Mouse (Mus musculus): Measurements from ENCODE around the gene 2900011O08Rik. TPM values are rescaled to one million over a fixed set of nuclear protein-coding genes. Genes with fewer than 3 reads are reported as not detected.

Gene 2900011O08Rik
- polyA plus RNA-seq, 1 experiment from 2014 or later, result 30.3 TPM

DNA sequence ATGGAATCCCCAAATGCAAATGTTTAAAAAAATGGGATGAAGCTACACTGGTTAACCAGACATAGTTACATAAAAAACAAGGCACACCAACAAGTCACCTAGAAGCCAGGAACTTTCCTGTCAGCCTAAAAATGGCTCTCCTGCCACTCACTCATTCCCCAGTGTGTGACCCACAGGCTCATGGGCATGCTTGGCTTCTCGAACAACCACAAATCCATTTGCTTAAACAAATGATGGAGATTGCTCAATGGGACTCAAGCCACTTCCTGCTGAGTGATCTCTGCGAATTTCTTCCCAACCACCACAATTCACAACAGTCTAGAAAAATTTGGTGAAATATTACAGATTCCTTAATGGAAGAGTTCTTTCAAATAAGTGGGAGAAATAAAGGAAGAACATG is 124.5 kb downstream of the 2900011O08Rik start:
- ATAC-seq (replicated peaks; ENCODE audit: low FRiP score), result no peak
- no peak for DNase-seq (ENCODE audit: low spot score)
- Histone ChIP-seq H3K4me1 (replicated peaks; ENCODE audit: control insufficient read depth, insufficient read depth, low read length) (no peaks in the 10 kb centered on the region), H3K9ac (ENCODE audit: low read length) (no peak overlapping the region), H3K27ac (ENCODE audit: low read depth, low read length) (no peak overlapping the region), H3K27me3 (ENCODE audit: control insufficient read depth, insufficient read depth, low read length) (no peaks in the 10 kb centered on the region), H3K36me3 (ENCODE audit: control insufficient read depth, insufficient read depth, low read length) (peaks cover 9% of the 10 kb centered on the region), H3K4me2 (ENCODE audit: low read depth, low read length, severe bottlenecking) (no peak overlapping the region), H3K9me3 (ENCODE audit: control insufficient read depth, low read length) (no peaks in the 10 kb centered on the region), H3K4me3 (ENCODE audit: low read depth, low read length) (no peak overlapping the region)
- 79% methylated on average over 2 of the region's 2 CpGs for WGBS

GRCm38 (mm10) chr16:14112133-14112532 is 125.7 kb downstream of the 2900011O08Rik start:
- no peaks in the 10 kb centered on the region for H3K4me1 ChIP-seq (replicated peaks; ENCODE audit: control insufficient read depth, insufficient read depth, low read length)
- H3K9me3 ChIP-seq (ENCODE audit: control insufficient read depth, low read length), result no peaks in the 10 kb centered on the region
- no peaks in the 10 kb centered on the region for H3K27me3 ChIP-seq (ENCODE audit: control insufficient read depth, insufficient read depth, low read length)
- H3K4me3 ChIP-seq (ENCODE audit: low read depth, low read length), result no peak overlapping the region
- WGBS, result 79% methylated on average over 2 of the region's 2 CpGs
- H3K36me3 ChIP-seq (ENCODE audit: control insufficient read depth, insufficient read depth, low read length), result peaks cover 9% of the 10 kb centered on the region
- no peak overlapping the region for H3K27ac ChIP-seq (ENCODE audit: low read depth, low read length)
- DNase-seq (ENCODE audit: low spot score), result no peak
- no peak overlapping the region for H3K9ac ChIP-seq (ENCODE audit: low read length)
- ATAC-seq (replicated peaks; ENCODE audit: low FRiP score), result no peak
- H3K4me2 ChIP-seq (ENCODE audit: low read depth, low read length, severe bottlenecking), result no peak overlapping the region

- ATAC-seq (replicated peaks; ENCODE audit: low FRiP score), result no peak
- no peaks in the 10 kb centered on the region for H3K27me3 ChIP-seq (ENCODE audit: control insufficient read depth, insufficient read depth, low read length)
- no peak overlapping the region for H3K4me2 ChIP-seq (ENCODE audit: low read depth, low read length, severe bottlenecking)
- H3K27ac ChIP-seq (ENCODE audit: low read depth, low read length), result no peak overlapping the region
- peaks cover 9% of the 10 kb centered on the region for H3K36me3 ChIP-seq (ENCODE audit: control insufficient read depth, insufficient read depth, low read length)
- DNase-seq (ENCODE audit: low spot score), result no peak
- H3K4me1 ChIP-seq (replicated peaks; ENCODE audit: control insufficient read depth, insufficient read depth, low read length), result no peaks in the 10 kb centered on the region
- no peak overlapping the region for H3K4me3 ChIP-seq (ENCODE audit: low read depth, low read length)
- H3K9ac ChIP-seq (ENCODE audit: low read length), result no peak overlapping the region
- 96% methylated on average over 3 of the region's 3 CpGs for WGBS
- no peaks in the 10 kb centered on the region for H3K9me3 ChIP-seq (ENCODE audit: control insufficient read depth, low read length)
Observed at GRCm38 (mm10) chr16:14112742-14113141, 126.3 kb downstream of the 2900011O08Rik start.

DNA sequence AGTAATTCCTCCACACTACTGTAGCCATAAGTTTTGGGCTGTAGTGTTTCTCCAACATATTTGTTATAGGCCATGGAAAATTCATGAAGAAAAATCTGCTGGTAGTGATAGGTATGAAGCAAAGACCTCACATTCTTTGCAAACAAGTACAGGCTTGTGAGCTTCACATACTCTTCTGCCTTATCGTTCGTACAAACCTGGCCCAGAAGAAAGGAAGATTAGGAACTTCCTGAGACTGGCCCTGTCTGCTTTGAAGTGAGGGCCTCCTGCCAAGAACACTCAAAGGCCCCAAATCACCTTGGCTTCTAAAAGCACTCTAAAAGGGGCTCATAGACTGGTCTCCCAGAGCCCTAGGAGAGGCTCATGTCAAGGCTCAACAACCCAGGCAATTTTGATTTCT is 130.9 kb downstream of the 2900011O08Rik start:
- ATAC-seq (replicated peaks; ENCODE audit: low FRiP score), result no peak

DNA sequence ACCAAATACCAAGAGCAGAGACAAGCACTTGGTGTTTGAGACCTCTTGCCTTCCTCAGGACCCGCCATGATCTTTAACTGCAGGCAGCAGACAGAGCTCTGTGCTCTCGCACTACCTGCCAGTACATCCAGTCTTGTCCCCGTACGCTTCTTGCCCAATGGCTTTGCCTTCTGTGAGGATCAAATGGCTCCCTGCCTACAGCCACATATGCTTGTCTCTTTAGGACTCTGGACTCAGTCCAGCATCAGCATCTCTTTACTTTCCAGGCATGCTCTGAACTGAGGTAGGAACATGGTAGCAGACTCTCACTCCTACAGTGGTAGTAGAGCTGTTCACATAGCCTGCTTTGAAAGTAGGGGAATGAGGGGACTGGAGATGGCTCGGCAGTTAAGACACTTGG is 134.5 kb downstream of the 2900011O08Rik start:
- Histone ChIP-seq H3K4me1 (replicated peaks; ENCODE audit: control insufficient read depth, insufficient read depth, low read length) (no peaks in the 10 kb centered on the region), H3K9me3 (ENCODE audit: control insufficient read depth, low read length) (no peaks in the 10 kb centered on the region), H3K9ac (ENCODE audit: low read length) (no peak overlapping the region), H3K36me3 (ENCODE audit: control insufficient read depth, insufficient read depth, low read length) (no peaks in the 10 kb centered on the region; the same call in 1 of the 2 replicates), H3K4me2 (ENCODE audit: low read depth, low read length, severe bottlenecking) (no peak overlapping the region), H3K27ac (ENCODE audit: low read depth, low read length) (no peak overlapping the region), H3K4me3 (ENCODE audit: low read depth, low read length) (no peak overlapping the region), H3K27me3 (ENCODE audit: control insufficient read depth, insufficient read depth, low read length) (no peaks in the 10 kb centered on the region)
- no peak for DNase-seq (ENCODE audit: low spot score)
- ATAC-seq (replicated peaks; ENCODE audit: low FRiP score), result no peak
- WGBS, result 93% methylated on average over 5 of the region's 5 CpGs

More for the DNA sequence above, 130.9 kb downstream of the 2900011O08Rik start:
- Histone ChIP-seq H3K27me3 (ENCODE audit: control insufficient read depth, insufficient read depth, low read length) (no peaks in the 10 kb centered on the region), H3K4me1 (replicated peaks; ENCODE audit: control insufficient read depth, insufficient read depth, low read length) (no peaks in the 10 kb centered on the region), H3K4me2 (ENCODE audit: low read depth, low read length, severe bottlenecking) (no peak overlapping the region), H3K9ac (ENCODE audit: low read length) (no peak overlapping the region), H3K9me3 (ENCODE audit: control insufficient read depth, low read length) (no peaks in the 10 kb centered on the region), H3K36me3 (ENCODE audit: control insufficient read depth, insufficient read depth, low read length) (peaks cover 6% of the 10 kb centered on the region), H3K4me3 (ENCODE audit: low read depth, low read length) (no peak overlapping the region), H3K27ac (ENCODE audit: low read depth, low read length) (no peak overlapping the region)
- no peak for DNase-seq (ENCODE audit: low spot score)
- 100% methylated on average over 2 of the region's 2 CpGs for WGBS

GRCm38 (mm10) chr16:14121563-14121962 is 135.2 kb downstream of the 2900011O08Rik start:
- no peaks in the 10 kb centered on the region for H3K9me3 ChIP-seq (ENCODE audit: control insufficient read depth, low read length)
- no peak for DNase-seq (ENCODE audit: low spot score)
- no peaks in the 10 kb centered on the region for H3K27me3 ChIP-seq (ENCODE audit: control insufficient read depth, insufficient read depth, low read length)
- H3K36me3 ChIP-seq (ENCODE audit: control insufficient read depth, insufficient read depth, low read length), result no peaks in the 10 kb centered on the region; the same call in 1 of the 2 replicates
- no peak overlapping the region for H3K4me3 ChIP-seq (ENCODE audit: low read depth, low read length)
- H3K4me2 ChIP-seq (ENCODE audit: low read depth, low read length, severe bottlenecking), result no peak overlapping the region
- no peak for ATAC-seq (replicated peaks; ENCODE audit: low FRiP score)
- no peaks in the 10 kb centered on the region for H3K4me1 ChIP-seq (replicated peaks; ENCODE audit: control insufficient read depth, insufficient read depth, low read length)
- whole genome bisulfite sequencing, result 93% methylated on average over 7 of the region's 7 CpGs
- no peak overlapping the region for H3K9ac ChIP-seq (ENCODE audit: low read length)
- no peak overlapping the region for H3K27ac ChIP-seq (ENCODE audit: low read depth, low read length)

DNA sequence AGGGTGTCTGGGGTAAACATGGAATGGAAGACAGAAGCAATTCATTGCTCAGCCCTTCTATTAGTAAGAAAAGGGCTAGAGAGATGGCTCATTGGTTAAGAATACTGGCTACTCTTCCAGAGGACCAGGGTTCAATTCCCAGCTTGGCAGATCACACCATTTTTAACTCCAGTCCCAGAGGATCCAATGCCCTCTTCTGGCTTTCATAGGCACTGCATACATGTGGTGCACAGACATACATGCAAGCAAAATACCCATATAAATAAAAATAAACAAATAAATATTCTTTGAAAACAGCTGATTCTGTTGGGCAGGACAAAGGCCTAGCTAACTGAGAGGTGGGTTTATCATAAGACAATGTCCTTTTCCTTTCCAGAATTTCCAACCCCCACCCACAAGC is 136.2 kb downstream of the 2900011O08Rik start:
- H3K4me1 ChIP-seq (replicated peaks; ENCODE audit: control insufficient read depth, insufficient read depth, low read length), result no peaks in the 10 kb centered on the region

GRCm38 (mm10) chr16:14123901-14124300 is 137.5 kb downstream of the 2900011O08Rik start:
- ATAC-seq (replicated peaks; ENCODE audit: low FRiP score), result no peak
- no peak for DNase-seq (ENCODE audit: low spot score)
- Histone ChIP-seq H3K4me3 (ENCODE audit: low read depth, low read length) (no peak overlapping the region), H3K9me3 (ENCODE audit: control insufficient read depth, low read length) (no peaks in the 10 kb centered on the region), H3K36me3 (ENCODE audit: control insufficient read depth, insufficient read depth, low read length) (no peaks in the 10 kb centered on the region; the same call in 1 of the 2 replicates), H3K27ac (ENCODE audit: low read depth, low read length) (no peak overlapping the region), H3K27me3 (ENCODE audit: control insufficient read depth, insufficient read depth, low read length) (no peaks in the 10 kb centered on the region), H3K9ac (ENCODE audit: low read length) (no peak overlapping the region), H3K4me1 (replicated peaks; ENCODE audit: control insufficient read depth, insufficient read depth, low read length) (no peaks in the 10 kb centered on the region), H3K4me2 (ENCODE audit: low read depth, low read length, severe bottlenecking) (no peak overlapping the region)
- WGBS, result 87% methylated on average over 2 of the region's 2 CpGs

More for the DNA sequence above, 136.2 kb downstream of the 2900011O08Rik start:
- Histone ChIP-seq H3K27ac (ENCODE audit: low read depth, low read length) (no peak overlapping the region), H3K9me3 (ENCODE audit: control insufficient read depth, low read length) (no peaks in the 10 kb centered on the region), H3K4me2 (ENCODE audit: low read depth, low read length, severe bottlenecking) (no peak overlapping the region), H3K27me3 (ENCODE audit: control insufficient read depth, insufficient read depth, low read length) (no peaks in the 10 kb centered on the region), H3K9ac (ENCODE audit: low read length) (no peak overlapping the region), H3K4me3 (ENCODE audit: low read depth, low read length) (no peak overlapping the region), H3K36me3 (ENCODE audit: control insufficient read depth, insufficient read depth, low read length) (no peaks in the 10 kb centered on the region; the same call in 1 of the 2 replicates)
- DNase-seq (ENCODE audit: low spot score), result no peak
- ATAC-seq (replicated peaks; ENCODE audit: low FRiP score), result no peak

- H3K36me3 ChIP-seq (ENCODE audit: control insufficient read depth, insufficient read depth, low read length), result no peaks in the 10 kb centered on the region; the same call in 1 of the 2 replicates
- H3K27ac ChIP-seq (ENCODE audit: low read depth, low read length), result no peak overlapping the region
- no peak overlapping the region for H3K4me3 ChIP-seq (ENCODE audit: low read depth, low read length)
- ATAC-seq (replicated peaks; ENCODE audit: low FRiP score) (no peak), DNase-seq (ENCODE audit: low spot score) (no peak)
- no peak overlapping the region for H3K9ac ChIP-seq (ENCODE audit: low read length)
- H3K4me1 ChIP-seq (replicated peaks; ENCODE audit: control insufficient read depth, insufficient read depth, low read length), result no peaks in the 10 kb centered on the region
- 97% methylated on average over 7 of the region's 7 CpGs for WGBS
- H3K9me3 ChIP-seq (ENCODE audit: control insufficient read depth, low read length), result no peaks in the 10 kb centered on the region
- H3K27me3 ChIP-seq (ENCODE audit: control insufficient read depth, insufficient read depth, low read length), result no peaks in the 10 kb centered on the region
- no peak overlapping the region for H3K4me2 ChIP-seq (ENCODE audit: low read depth, low read length, severe bottlenecking)
Observed at GRCm38 (mm10) chr16:14124709-14125108, 138.3 kb downstream of the 2900011O08Rik start.

All from forebrain, embryonic 11.5 days (tissue).